Mouse (Mus musculus) ES-CJ7 (cell line): ENCODE results near the gene Tanc1.

Experiments
- DNase-seq: peaks from one replicate; pipeline ENCODE4 v3.0.0; 2011; ENCODE audit warnings: low read depth, low spot score

Tanc1 gene

DNA sequence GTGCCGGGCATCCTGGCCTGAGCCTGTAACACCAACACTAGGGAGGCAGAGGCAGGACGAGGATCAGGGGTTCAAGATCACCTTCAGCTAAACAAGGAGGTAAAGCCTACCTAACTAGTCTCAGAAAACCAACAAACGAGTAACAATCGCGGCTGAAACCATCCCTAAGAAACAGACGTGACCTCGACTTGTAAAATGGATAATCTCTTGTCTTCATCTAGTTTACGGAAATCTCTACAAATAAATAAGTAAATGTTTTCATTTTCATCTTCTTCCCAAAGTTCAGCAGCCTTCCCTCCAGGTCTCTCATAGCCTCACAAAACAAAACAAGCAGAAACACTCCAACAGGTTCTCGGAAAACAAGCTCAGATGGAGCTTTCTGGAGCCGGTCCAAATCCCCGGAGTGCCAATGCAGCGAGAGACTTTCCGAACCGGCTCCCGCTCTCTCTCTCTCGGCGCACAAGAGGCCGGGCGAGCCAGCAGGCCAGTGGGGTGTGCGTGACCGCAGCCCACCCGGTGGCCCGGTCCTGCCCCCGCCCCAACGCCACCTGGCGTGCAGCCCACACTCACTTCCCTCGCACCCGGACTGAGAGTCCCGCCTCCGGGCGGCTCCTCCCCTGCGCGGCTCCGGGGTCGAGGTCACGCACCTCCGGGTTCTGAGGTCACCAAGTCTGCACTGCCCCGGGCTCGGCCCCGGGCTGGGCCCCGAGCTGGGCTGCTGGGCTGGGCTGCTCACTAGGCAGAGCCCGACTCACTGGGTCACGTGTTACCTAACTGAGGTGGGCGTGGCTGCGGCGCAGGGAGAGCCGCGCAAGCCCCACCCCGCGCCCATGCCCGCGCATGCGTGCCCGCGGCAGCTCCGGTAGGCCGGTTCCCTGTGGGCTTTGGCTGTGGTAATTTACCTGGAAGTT, 270.2 kb downstream of the Tanc1 start, which contains the start of gene Wdsub1:
TSS of gene Wdsub1 (minus strand) at position 761 of the 911 bp plus-strand sequence.
- DNase-seq: peak; percentile 94

GRCm38 (mm10) chr2:59882742-59883281, 271.0 kb downstream of the Tanc1 start:
- no peak for DNase-seq

GRCm38 (mm10) chr2:59889699-59890098, 277.9 kb downstream of the Tanc1 start:
- no peak for DNase-seq
